Mouse (Mus musculus) layer of hippocampus, postnatal 25 days (tissue): ENCODE results near the gene Ppp4r1. TPM values are rescaled to one million over a fixed set of nuclear protein-coding genes. Genes with fewer than 3 reads are reported as not detected.

ENCODE experiments used
- DNase-seq, 2 experiments: peaks; one replicate each; pipeline ENCODE4 v3.0.0; 2022; ENCODE audit warnings: mixed read lengths in 2 of 2, low spot score in 1 of 2; ENCODE audit errors: extremely low spot score in 1 of 2
- total RNA-seq, 2 experiments: library from RNA; stranded (reverse); gene quantifications; 2 replicates each; pipeline ENCODE4 v1.2.3; 2021

Gene Ppp4r1
- total RNA-seq, 2 experiments from 2014 or later, result 27.3 to 34.3 TPM

DNA sequence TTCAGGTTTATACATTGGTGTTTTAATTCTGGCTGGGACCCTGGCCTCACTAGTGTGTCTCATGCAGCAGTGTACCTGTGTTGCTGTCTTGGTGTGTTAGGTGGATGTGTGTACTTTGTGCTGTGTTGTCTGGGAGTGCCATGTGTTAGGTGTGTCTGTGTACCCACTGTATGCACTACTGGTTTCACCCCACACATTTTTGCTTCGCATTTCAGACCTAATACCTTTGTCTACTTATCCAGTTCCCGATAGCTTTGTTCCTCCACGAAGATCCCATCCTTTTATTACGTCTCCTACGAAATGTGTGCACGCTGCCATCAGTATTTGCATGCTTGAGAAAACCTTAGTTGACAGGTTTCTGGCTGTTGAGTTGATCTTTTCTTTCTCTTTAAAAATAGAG lies 18.1 kb downstream of the Ppp4r1 start:
- DNase-seq, result no peak

DNA sequence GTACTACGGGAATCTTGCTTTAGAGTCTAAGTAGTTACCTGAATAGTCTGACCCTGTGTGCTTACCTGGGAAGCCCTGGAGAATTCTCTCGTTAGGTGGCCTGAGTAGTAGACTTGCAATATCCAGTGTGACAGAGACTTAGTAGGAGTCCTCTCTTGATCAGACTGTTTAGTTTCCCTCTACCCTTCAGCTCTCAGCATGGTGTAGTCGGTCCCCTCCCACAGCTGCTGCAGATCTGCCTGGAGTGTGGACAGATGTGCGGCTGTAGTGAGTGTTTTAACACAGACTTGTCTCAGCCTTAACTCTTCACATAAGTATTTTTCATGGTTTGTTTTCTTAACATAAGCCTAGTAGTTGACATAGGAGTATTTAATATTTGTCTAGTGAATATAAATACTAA lies 19.7 kb downstream of the Ppp4r1 start:
- no peak for DNase-seq

- DNase-seq, result no peak
Measured at GRCm38 (mm10) chr17:65805966-65806365, 23.6 kb downstream of the Ppp4r1 start.

- DNase-seq, result no peak
Measured at GRCm38 (mm10) chr17:65806416-65806815, 24.0 kb downstream of the Ppp4r1 start.

DNA sequence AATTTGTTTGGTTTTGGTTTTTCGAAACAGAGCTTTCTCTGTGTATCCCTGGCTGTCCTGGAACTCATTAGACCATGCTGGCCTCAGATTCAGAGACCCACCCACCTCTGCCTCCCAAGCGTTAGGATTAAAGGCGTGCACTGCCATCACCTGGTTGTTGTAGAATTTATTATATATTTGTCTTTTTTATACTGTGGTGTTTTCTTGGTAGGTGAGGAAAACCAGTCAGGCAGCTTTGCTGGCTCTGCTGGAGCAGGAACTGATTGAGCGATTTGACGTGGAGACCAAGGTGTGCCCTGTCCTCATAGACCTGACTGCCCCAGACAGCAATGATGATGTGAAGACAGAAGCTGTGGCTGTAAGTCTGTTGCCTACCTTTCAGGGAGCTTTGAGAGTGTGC lies 28.7 kb downstream of the Ppp4r1 start:
- DNase-seq, result no peak

DNA sequence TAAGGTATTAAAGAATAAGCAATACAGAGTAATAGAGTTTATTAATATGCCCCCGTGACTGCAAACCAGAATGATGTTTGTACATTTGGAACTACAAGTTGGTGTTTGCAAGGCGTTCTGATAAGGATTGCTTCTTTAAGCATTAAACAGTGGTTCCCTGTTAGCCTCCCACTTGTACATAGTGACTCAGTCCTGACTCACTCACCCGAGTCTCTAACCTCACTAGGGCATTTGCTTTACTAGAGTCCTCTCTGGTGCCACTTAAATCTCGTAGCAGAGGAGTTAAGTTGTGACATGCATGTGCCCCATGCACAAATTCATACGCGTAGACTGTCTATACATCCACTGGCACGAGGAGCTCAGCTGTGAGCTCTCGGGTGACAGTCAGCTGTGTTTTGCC lies 31.4 kb downstream of the Ppp4r1 start:
- no peak for DNase-seq

GRCm38 (mm10) chr17:65820197-65820596 lies 37.8 kb downstream of the Ppp4r1 start:
- DNase-seq, result no peak

- DNase-seq, result no peak
Measured at GRCm38 (mm10) chr17:65822423-65822822, 40.0 kb downstream of the Ppp4r1 start.

- no peak for DNase-seq
Measured at GRCm38 (mm10) chr17:65824246-65824645, 41.9 kb downstream of the Ppp4r1 start.

GRCm38 (mm10) chr17:65826257-65826656 lies 43.9 kb downstream of the Ppp4r1 start:
- DNase-seq, result no peak

DNA sequence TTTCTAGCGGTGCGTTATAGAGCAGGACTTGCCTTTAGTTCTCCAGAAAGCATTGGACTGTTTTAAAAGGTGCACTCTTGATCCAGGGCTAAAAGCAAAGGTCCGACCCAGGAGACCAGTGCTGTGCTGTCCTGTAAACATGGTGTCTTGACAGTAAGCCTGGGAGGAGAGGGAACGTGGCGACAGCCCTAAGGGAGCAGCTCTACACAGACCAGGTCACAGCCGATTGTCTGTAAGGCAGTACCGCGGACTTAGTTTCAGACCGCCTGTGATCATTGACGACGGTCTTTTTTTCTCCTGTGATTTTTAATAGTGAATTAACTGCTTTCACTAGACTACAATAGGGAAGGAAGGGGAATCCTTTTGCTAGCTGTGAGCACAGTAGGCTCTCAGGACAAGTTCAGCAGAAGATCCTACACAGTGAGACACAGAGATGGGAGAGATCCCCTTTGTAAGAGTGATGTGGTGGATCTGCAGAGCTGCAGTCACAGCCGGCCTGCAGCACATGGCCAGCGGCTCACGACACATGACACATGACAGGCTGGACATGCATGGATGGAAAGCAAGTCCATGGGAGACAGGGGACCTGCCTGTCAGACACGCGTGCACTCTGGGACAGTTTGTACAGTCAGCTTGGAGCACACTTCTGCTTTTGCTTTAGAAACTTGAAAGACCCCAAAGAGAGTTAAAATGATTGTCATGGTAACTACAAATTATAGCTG lies 44.9 kb downstream of the Ppp4r1 start:
- DNase-seq, result no peak

DNA sequence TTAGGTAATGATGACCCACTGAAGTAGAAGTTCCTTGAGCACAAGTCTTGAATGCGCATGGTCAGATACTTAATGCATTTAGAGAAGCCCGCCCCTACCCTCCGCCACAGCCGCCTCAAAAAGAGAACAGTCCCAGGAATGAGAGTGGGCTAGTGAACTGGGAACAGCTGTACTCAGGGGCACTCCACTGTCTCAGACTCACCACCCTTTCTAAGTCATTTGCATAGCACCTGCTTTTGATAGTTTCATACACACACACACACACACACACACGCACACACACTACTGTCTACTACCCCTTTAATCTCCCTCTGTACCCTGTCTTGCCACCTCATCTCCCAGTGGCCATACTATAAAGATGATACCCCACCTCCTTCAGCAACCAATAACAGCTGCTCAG lies 45.5 kb downstream of the Ppp4r1 start:
- no peak for DNase-seq

- DNase-seq, result no peak
Measured at GRCm38 (mm10) chr17:65828951-65829350, 46.6 kb downstream of the Ppp4r1 start.

DNA sequence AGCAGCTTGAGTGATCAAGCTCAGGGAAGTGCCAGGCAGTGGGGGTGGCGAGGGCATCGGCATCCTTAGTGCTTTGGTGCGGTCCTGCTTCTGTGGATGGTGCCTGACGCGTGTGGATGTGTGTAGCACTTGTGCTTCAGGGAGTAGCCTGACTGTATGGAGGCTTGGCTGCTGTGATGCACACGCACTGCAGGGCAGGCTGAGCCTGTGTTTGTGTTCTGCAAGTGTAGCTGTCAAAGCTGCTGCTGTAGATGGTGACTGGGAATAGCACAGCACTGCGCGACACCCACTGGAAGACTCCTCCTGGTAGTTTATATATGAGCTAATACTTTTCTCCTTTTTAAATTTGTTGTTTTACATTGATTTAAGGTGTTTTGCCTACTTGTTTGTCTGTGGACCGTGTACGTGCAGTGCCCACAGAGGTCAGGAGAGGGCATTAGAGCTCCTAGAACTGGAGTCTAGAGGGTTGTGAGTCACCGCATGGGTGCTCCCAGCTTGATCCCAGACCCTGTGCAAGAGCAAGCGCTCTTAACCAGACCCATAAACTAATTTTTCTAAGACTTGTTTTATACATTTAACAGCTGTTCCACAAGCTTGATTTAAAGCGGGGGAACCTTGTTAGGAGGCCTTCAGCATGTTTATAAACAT lies 48.0 kb downstream of the Ppp4r1 start:
- no peak for DNase-seq

GRCm38 (mm10) chr17:65833891-65834290 lies 51.5 kb downstream of the Ppp4r1 start:
- no peak for DNase-seq

GRCm38 (mm10) chr17:65836746-65837145 lies 54.4 kb downstream of the Ppp4r1 start:
- DNase-seq, result no peak

DNA sequence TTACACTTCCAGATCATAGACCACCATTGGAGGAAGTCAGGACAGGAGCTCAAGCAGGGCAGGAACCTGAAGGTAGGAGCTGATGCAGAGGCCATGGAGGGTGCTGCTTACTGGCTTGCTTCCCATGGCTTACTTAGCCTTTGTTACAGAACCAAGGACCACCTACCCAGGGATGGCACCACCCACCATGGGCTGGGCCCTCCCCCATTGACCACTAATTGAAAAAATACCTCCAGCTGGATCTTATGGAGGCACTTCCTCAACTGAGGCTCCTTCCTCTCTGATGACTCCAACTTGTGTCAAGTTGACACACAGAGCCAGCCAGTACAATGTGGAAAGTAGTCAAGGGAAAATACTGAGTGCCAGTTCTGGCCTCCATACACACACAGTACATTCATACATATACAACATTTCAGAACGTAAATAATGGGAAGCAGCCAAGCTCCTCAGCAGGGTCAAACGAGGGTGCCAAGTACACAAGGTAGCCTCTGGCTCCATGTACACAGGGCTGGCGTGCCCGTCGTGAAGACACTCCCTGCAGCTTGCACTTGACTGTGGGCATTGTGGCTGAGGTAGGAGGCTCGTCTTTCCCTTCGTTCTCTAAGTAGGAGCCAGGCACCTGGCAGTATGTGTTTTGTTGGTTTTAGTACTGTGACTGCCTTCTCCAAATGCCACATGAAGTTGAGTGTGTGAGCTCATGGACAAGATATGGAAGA lies 57.3 kb downstream of the Ppp4r1 start:
- no peak for DNase-seq

DNA sequence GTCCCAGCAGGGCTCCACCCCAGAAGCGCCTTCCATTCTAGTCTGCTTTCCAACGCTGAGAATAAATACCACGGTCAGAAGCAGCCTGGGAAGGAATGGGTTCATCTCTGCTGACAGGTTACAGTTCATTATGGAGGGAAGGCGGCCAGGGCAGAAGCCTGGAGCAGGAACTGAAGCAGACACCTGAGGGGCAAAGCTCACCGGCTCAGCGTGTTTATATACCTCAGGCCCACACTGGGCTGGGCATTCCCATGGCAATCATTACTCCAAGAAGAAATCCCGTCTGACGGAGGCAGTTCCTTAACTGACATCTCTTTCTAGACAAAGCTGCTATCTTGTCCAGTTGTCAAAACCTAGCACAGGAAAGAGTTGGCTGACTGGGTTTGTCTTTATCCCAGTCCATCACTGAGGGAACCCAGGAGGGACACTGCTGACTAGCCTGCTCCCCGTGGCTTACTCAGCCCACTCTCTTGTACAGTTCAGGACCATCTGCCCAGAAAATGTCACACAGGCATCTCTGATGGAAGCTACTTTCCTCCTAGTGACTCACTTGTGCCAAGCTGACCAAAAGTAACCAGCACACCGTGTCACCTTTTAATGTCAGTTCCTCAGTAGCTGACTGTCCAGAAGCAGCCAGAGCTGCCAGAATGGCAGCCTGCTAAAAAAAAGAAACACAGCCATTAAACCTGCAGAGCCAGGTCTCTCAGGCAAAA lies 60.5 kb downstream of the Ppp4r1 start:
- DNase-seq, result no peak

DNA sequence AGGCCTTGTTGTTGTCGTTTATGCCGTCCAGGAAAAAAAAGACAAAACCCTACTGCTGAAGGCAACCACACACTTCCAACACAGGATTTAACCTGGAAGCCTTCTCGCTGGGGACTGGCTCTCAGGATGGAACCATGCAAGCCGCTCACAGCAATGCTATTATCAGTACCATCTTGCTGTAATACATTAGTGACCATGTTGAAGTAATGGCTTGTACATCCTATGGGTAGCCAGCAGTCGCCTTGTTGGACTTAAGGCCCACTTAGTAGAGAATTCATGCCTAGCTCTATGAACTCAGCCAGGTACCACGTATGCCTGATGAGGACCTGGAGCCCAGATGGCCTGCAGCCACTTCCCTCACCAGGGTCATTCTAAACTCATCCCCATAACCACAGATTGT lies 63.0 kb downstream of the Ppp4r1 start:
- DNase-seq, result no peak

DNA sequence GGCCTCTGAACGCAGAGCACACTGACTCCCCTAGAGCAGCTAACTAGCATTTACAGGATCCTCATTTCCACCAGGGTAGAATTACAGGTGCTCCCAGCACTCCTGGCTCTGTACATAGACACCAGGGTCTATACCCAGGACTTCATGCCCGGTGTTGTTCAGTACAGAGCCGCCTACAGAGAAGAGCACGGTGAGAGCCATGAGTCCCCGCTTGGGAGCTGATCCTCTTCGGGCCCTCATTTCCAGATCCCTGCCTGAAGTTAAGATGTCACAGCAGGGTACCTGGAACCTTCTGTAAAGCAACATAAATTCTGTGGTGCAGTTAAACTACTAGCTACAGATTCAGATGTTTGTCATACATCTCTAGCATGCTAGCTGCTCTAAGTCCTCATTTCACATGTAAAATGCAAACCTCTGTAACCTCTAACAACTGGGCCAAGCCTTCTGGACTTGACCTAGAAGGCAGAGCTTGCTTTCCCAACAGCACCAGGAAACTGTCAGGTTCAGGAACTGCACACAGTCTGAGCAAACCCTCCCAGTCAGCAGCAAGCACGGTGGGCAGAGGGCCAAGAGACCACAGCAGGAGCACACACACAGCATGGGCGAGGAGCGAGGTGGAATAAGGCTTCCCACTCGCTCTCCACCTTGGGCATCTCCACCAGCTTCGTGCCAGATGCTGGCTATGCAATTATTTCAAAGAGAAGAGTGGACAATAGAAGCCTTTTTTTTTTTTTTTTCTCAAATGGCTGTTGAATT lies 65.5 kb downstream of the Ppp4r1 start:
- DNase-seq, result peak in 1 of 2 experiments; percentile 44
